Mouse (Mus musculus) gastrocnemius, adult 2 months (tissue): Measurements from ENCODE around the gene Gm49486. TPM values are rescaled to one million over a fixed set of nuclear protein-coding genes. Genes with fewer than 3 reads are reported as not detected.

Experiments used
- DNase-seq: peaks from one replicate; pipeline ENCODE4 v3.0.0; 2022
- H3K27ac ChIP-seq: fragments of 200-600 bp; 2 replicates; pipeline ENCODE4 v1.8.1; 2022; ENCODE audit warnings: mild to moderate bottlenecking
- H3K4me3 ChIP-seq: fragments of 200-600 bp; 2 replicates; pipeline ENCODE4 v1.8.1; 2022; ENCODE audit warnings: mild to moderate bottlenecking, moderate library complexity
- CTCF ChIP-seq: fragments of 200-600 bp; IDR thresholded peaks from 2 replicates; pipeline ENCODE4 v1.8.1; 2022; ENCODE audit warnings: antibody characterized with exemption, mild to moderate bottlenecking, moderate library complexity
- intact Hi-C: fragments of 180-260 bp; cut with DNase I; formaldehyde crosslinking; loops from one replicate; pipeline ENCODE4 v1.15.1; 2025
- total RNA-seq, 2 experiments: library from RNA; stranded (reverse); gene quantifications; 2 replicates each; pipeline ENCODE4 v1.2.3; 2021

Gene Gm49486
- total RNA-seq, 2 experiments from 2014 or later: 0.10 to 1.0 TPM

DNA sequence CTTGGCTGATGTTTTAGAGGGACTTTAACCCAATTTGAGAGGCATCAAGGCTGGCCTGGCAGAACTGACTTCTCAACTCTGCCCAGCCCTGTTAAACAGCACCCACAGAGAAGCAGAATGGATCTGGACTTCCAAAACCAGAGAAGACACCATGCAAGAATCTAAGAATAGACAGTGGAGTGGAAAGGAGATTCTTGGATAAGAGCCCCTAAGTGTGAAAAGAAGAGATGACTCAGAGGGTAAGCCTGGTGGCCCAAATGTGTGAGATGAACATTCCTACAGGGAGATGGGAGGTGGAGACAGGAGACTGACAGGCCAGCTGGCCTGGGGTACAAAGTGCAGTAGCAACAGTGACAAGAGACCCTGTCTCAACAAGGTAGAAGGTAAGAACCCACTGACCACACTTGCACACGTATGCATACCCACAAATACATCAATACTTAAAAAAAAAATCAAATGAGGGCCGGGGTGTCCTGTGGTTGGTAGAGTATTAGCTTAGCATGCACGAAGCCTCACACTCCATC is 33.7 kb downstream of the Gm49486 start:
- no peak for TF ChIP-seq CTCF
- peak overlapping the region; percentile 81 for H3K27ac ChIP-seq
- no peak for DNase-seq
- H3K4me3 ChIP-seq: peak overlapping the region; percentile 83
- intact Hi-C loops: no loop called here

DNA sequence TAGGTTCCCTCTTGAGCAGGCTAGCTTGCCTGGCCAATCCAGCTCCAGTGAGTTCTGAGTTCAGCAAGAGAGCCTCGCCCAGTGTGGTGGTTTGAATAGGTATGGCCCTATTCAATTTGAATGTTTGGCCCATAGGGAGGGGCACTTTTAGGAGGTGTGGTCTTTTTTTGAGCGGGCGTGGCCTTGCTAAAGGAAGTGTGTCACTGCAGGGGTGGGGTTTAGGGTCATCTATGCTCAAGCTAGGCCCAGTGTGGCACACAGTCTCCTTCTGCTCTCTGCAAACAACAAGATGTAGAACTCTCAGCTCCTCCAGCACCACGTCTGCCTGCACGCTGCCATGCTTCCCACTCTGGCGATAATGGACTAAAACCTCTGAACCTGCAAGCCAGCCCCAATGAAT is 34.5 kb downstream of the Gm49486 start:
- intact Hi-C loops: no loop called here
- H3K4me3 ChIP-seq: no peak overlapping the region
- no peak for DNase-seq
- no peak for TF ChIP-seq CTCF
- H3K27ac ChIP-seq: no peak overlapping the region

DNA sequence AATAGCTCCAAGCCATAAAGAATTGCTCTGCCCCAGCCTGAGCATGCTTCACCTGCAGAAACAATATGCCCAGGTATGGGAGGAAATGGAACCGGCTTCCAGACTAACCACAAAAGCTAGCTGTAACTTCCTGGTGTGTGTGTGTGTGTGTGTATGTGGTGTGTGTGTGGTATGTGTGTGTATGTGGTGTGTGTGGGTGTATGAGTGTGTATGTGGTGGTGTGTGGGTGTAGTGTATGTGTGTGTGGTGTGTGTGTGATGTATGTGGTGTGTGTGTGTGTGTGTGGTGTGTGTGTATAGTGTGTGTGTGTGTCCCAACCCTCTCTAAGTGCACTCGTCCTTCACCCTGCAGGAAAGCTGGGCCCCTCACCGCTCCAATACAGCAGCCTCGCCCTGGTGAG is 36.2 kb downstream of the Gm49486 start:
- TF ChIP-seq CTCF: no peak
- Histone ChIP-seq H3K27ac (no peak overlapping the region), H3K4me3 (no peak overlapping the region)
- DNase-seq: no peak
- intact Hi-C loops: loop anchor here (5.0 kb wide), 1 partner anchor 57 kb away; no protein-coding TSS in a partner anchor

DNA sequence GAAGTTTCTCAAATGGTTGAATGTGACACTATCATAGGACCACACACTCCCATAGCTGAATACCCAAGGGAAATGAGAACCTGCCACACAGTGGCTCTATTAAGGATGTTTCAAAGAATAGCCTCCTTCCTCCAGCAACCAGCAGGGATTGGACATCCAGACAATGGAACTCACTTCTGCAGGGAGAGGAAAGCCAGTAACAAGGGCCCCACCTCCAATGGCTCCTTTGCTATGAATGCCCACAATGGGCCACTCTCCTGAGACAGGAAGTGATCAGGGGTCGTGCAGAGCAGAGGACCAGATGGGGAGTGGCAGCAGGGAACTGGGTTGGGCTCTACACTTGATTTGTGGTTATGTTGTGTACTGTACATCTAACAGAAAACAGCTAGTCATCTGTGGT is 39.3 kb downstream of the Gm49486 start:
- Histone ChIP-seq H3K4me3 (no peak overlapping the region), H3K27ac (no peak overlapping the region)
- intact Hi-C loops: loop anchor here (5.0 kb wide), 1 partner anchor 54 kb away; no protein-coding TSS in a partner anchor
- no peak for DNase-seq
- no peak for TF ChIP-seq CTCF

DNA sequence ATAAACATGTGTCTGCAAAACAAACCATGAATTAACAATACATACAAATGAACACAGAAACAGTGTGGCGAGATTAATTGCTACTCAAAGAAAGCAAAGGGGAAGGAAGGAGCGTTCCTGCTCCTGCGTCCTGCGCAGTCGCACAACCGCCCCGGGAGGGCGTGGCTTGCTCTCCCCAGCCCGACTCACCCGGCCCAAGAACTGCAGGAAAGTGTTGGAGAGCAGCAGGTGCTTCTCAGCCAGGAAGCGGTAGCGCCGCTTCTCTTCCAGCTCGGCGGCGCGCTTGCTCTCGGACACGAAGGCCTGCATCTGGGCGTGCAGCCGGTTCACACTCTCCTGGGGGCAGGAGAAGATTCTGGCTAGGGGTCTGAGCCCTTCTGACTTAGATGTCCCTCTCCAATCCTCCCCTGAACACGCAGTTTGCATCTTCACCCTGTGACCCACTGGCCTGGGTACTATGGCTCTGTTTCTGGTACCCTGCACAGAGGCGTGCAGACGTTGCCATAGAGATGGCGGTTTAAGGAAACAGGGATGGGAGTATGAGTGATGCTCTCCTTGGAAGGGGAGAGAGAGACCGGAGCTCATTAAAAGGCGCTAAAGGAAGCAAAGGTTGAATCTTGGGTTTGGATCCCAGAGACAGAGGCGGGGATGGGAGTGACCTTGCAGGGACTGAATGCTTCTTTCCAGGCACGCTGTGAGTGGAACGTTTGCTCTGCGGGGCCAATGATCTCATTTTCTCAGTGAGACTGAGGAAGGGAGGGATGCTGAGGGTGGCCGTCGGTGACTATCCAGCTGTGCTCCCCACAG is 41.3 kb downstream of the Gm49486 start:
- intact Hi-C loops: no loop called here
- peak overlapping the region; percentile 78 for H3K27ac ChIP-seq
- DNase-seq: peak; percentile 90
- no peak for TF ChIP-seq CTCF
- H3K4me3 ChIP-seq: peak overlapping the region; percentile 66

DNA sequence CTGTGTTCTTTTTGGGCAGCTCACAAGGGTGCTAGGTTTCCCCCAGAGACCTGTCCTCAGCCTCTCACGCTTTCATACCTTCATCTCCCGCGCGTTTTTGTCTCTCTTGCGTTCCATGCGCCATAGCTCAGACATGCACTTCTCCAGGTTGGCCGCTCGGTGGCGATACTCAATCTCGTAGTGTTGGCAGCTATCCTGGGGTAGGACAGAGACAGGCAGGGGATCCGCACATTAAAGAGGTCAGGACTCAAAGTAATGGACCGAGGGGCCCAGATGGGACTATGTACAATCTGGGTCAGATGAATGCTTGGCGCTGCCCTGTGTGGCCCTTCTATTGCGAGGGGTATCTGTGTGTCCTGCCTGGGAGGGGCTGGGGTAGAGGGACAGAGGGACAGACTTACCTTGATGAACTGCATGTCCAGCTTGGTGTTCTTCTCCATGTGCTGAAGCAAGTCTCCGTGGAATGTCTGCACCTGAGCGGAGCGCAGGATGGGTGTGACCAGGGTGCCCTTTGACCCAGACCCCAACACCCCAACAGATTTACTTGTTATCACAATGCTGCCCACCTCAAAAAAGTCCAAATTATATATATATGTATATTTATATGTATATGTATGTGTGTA is 42.0 kb downstream of the Gm49486 start:
- peak overlapping the region; percentile 66 for H3K4me3 ChIP-seq
- TF ChIP-seq CTCF: peak; percentile 78
- intact Hi-C loops: no loop called here
- peak overlapping the region; percentile 78; the same call in 1 of the 2 replicates for H3K27ac ChIP-seq
- peak; percentile 66 for DNase-seq

DNA sequence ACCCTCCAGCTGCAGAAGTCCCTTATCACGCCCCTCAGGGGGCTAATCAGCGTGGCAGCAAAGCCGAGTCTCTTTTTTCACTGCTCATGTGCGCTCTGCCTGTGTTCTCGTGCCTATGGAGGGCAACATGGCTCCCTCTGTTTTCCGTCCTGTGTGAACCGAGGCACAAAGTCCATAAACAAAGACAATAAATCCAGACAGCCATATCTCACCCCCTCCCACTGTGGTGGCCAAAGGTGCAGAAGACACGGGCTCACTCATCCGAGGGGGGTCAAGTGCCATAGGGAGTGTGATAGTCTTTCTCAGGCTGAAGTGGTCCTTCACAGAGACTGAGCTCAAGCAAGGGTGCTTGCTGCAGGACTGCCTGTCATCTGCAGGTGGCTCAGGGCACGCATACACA is 43.8 kb downstream of the Gm49486 start:
- intact Hi-C loops: loop anchor here (2.0 kb wide), 1 partner anchor 194 kb away; no protein-coding TSS in a partner anchor
- no peak for DNase-seq
- no peak overlapping the region for H3K4me3 ChIP-seq
- no peak overlapping the region for H3K27ac ChIP-seq
- no peak for TF ChIP-seq CTCF

DNA sequence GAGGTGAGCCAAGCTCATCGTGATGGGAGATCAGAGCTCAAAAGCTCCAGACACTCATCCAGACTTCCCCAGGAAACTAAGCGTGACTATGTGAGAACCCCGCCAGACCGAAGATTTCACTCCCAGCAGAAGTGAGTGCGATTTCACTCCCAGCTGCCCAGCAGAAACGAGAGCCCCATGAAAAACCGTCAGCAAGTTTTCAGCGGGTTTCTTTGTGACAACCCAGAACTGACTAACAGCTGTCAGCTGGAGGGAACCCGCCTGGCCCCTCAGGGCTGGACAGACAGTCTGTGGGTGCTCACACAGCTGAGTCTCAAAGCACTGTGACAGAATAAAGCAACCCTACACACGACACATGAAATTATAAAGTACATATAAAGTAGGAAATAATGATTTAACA is 48.5 kb downstream of the Gm49486 start:
- intact Hi-C loops: no loop called here
- DNase-seq: no peak
- H3K4me3 ChIP-seq: no peak overlapping the region
- H3K27ac ChIP-seq: no peak overlapping the region
- no peak for TF ChIP-seq CTCF

DNA sequence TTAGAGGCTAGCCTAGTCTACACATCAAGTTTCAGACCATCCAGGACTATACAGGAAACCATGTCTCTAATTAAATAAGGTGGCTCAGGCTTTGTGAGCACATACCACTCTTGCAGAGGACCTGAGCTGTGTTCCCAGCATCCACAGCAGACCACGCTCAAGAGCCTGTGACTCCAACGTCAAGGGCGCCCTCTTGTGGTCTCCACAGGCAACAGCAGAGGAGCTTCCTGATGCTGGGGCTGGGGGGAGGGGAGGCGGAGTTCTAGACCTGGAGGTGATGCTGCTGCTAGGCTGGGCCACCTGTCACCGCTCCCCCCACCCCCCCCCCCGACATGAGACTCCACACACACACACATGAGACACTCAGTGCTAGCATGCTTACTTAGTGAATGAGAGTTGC is 51.0 kb downstream of the Gm49486 start:
- DNase-seq: peak; percentile 48
- no peak overlapping the region for H3K4me3 ChIP-seq
- intact Hi-C loops: loop anchor here (1.0 kb wide), 1 partner anchor 37 kb away; no protein-coding TSS in a partner anchor
- H3K27ac ChIP-seq: no peak overlapping the region
- TF ChIP-seq CTCF: peak; percentile 62

DNA sequence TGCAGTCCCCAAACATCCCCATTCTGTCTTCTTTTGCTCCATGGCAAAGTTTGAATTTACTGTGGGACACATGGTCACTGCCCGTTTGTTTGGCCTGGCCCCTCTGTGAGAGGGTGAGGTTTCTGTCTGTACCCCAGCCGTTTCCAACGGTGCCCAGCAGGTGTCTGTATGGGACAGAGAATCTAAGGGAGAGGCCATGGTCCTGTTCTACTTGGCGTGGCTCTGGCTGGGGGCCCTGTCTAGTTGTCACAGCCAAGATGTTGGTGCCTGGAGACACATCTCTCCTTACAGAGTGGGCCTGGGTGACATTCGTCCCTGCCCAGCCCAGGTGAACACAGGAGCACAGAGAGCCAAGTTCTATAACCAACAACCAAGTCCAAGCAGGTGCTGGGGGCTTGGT is 51.7 kb downstream of the Gm49486 start:
- intact Hi-C loops: loop anchor here (1.0 kb wide), 1 partner anchor 38 kb away; no protein-coding TSS in a partner anchor
- no peak overlapping the region for H3K4me3 ChIP-seq
- peak; percentile 71 for DNase-seq
- TF ChIP-seq CTCF: peak; percentile 48; the same call in 1 of the 2 replicates
- H3K27ac ChIP-seq: no peak overlapping the region

DNA sequence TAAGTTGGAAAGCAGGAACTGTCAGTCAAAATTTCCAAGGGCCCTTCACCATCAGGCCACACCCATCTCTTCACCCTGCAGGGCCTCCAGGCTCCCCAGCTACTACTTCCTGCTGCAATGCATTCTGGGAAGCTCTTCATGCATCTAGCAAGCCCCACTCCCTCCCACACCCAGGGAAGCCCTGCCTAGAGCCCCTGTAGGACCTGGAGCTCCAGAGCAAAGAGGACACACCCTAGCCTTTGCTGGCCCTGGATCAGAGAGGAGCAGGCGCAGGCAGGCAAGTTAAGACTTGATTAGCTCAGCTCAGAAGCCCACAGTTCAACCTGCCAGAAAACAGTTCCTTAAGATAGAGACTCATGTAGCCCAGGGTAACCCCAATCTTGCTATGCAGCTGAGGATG is 52.2 kb downstream of the Gm49486 start:
- intact Hi-C loops: no loop called here
- no peak for TF ChIP-seq CTCF
- Histone ChIP-seq H3K27ac (no peak overlapping the region), H3K4me3 (no peak overlapping the region)
- no peak for DNase-seq

DNA sequence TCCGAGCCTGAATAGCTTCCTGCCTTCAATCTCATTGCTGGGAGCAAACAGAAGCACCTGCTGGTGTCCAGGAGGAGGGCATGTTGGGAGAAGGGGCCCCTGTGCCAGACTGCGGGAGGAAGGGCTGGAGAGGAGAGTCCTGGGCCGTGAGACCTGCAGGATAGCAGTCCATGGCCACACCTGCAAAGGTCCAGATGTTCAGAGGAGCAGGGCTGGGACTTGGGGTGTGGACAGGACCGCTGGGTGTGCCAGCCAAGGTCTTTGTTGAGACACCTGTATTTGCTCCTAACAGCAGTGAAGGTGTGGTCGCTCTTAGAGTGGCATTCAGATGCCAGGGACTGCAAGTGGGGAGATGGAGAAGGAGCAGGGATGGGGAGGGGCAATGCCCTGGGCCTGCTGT is 53.2 kb downstream of the Gm49486 start:
- DNase-seq: no peak
- no peak overlapping the region for H3K27ac ChIP-seq
- no peak for TF ChIP-seq CTCF
- intact Hi-C loops: no loop called here
- no peak overlapping the region for H3K4me3 ChIP-seq

DNA sequence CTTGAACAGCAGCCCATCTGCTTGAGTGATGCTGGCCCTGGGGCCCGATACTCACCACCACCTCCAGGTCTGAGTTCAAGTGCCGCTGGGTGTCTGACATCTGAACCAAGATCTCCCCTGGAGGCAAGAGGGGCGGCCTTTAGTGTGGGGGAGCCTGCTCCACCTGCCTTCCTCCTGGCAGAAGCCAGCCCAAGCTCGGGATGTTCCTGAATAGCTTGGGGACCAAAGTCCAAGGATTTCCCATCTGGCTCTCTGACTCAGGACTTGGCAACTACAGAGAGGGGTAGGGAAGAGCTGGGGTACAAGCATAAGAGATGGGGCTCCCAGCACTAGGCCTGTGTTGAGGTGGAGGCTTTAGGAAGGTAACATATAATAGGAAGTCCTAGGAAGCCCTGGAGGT is 54.2 kb downstream of the Gm49486 start:
- Histone ChIP-seq H3K27ac (no peak overlapping the region), H3K4me3 (no peak overlapping the region)
- DNase-seq: no peak
- no peak for TF ChIP-seq CTCF
- intact Hi-C loops: no loop called here
